ENCODE assay signal across 19 mouse cellular contexts in the genomic region with DNA sequence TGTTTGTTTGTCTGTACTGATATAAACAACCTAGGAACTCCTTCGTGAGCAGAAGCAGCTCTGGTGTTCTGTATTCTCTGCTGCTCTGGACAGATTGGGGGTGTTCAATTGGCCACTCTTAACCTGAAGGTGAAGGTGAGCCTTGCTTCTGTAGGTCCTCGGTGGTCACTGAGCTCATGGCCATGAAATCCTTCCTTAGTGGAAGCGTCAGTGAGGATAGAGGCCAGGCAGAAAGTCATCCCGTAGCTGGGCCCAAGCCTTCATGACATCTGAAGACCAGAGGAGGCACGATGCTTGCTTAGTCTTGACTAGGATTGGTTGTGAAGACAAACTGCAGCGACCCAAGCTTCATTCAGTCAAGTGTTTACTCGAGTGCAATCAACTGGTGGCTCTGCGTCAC. TPM values are rescaled to one million over a fixed set of nuclear protein-coding genes. Genes with fewer than 3 reads are reported as not detected.
DNase-seq lines count a peak whose midpoint lies in the region; ATAC-seq lines count a peak whose summit lies in the region.
"Had no signal": no experiment of that assay in that cellular context is flagged by ENCODE, and none has a peak within 500 bp of the region (broad histone marks: within the 10 kb centered on the region; RNA-seq: fewer than 3 reads in every experiment).

No protein-coding gene starts in this region.

- no peaks in the 10 kb centered on the region for H3K36me3 ChIP-seq in heart, embryonic 12.5 days
- no peaks in the 10 kb centered on the region for H3K36me3 ChIP-seq in midbrain, embryonic 11.5 days (ENCODE audit: control insufficient read depth, insufficient read depth, low read length)
- H3K36me3 ChIP-seq in midbrain, embryonic 10.5 days: no peaks in the 10 kb centered on the region
- H3K36me3 ChIP-seq: G1E had no signal

- no peak overlapping the region for H3K4me3 ChIP-seq in heart, embryonic 12.5 days
- no peak overlapping the region for H3K4me3 ChIP-seq in midbrain, embryonic 11.5 days (ENCODE audit: low read depth, low read length)
- H3K4me3 ChIP-seq in midbrain, embryonic 10.5 days: no peak overlapping the region

- no peak overlapping the region for H3K4me2 ChIP-seq in heart, embryonic 12.5 days
- H3K4me2 ChIP-seq in midbrain, embryonic 11.5 days: no peak overlapping the region

- H3K9ac ChIP-seq in heart, embryonic 12.5 days: no peak overlapping the region
- H3K9ac ChIP-seq in midbrain, embryonic 11.5 days (ENCODE audit: low read length): no peak overlapping the region

- no peak overlapping the region for H3K27ac ChIP-seq in heart, embryonic 12.5 days (ENCODE audit: poor library complexity, severe bottlenecking)
- no peak overlapping the region for H3K27ac ChIP-seq in midbrain, embryonic 11.5 days (ENCODE audit: low read depth, low read length)
- no peak overlapping the region for H3K27ac ChIP-seq in midbrain, embryonic 10.5 days (replicated peaks)

- WGBS in heart, embryonic 12.5 days: 83% methylated on average over 8 of the region's 8 CpGs
- 94% methylated on average over 8 of the region's 8 CpGs for WGBS in midbrain, embryonic 11.5 days
- 94% methylated on average over 8 of the region's 8 CpGs for WGBS in midbrain, embryonic 10.5 days

- H3K4me1 ChIP-seq in heart, embryonic 12.5 days (replicated peaks): peaks cover 7% of the 10 kb centered on the region; the same call in 1 of the 2 replicates
- no peaks in the 10 kb centered on the region for H3K4me1 ChIP-seq in midbrain, embryonic 11.5 days (ENCODE audit: control insufficient read depth, insufficient read depth, low read length)
- H3K4me1 ChIP-seq in midbrain, embryonic 10.5 days: peaks cover 11% of the 10 kb centered on the region; the same call in 1 of the 2 replicates

- H3K27me3 ChIP-seq in heart, embryonic 12.5 days (replicated peaks): no peaks in the 10 kb centered on the region
- H3K27me3 ChIP-seq in midbrain, embryonic 11.5 days (ENCODE audit: control insufficient read depth, insufficient read depth, low read length): no peaks in the 10 kb centered on the region
- H3K27me3 ChIP-seq in midbrain, embryonic 10.5 days (ENCODE audit: low read depth, poor library complexity, severe bottlenecking): no peaks in the 10 kb centered on the region
- H3K27me3 ChIP-seq: CH12.LX, Patski had no signal

- no peaks in the 10 kb centered on the region for H3K9me3 ChIP-seq in heart, embryonic 12.5 days (replicated peaks)
- H3K9me3 ChIP-seq in midbrain, embryonic 11.5 days (ENCODE audit: control insufficient read depth, low read length): no peaks in the 10 kb centered on the region
- H3K9me3 ChIP-seq in midbrain, embryonic 10.5 days (replicated peaks): no peaks in the 10 kb centered on the region

- ATAC-seq in heart, embryonic 12.5 days (ENCODE audit: insufficient number of reproducible peaks, low FRiP score): no peak
- ATAC-seq in midbrain, embryonic 11.5 days (ENCODE audit: low FRiP score): no peak
- ATAC-seq: activated CD4-positive, CD25-positive, alpha-beta regulatory T cell, adult 4 months; CD4-positive, CD25-positive, alpha-beta regulatory T cell, adult 4 months; Patski had no signal

- DNase-seq in heart, adult 11 months: peak; percentile 61
- peak; percentile 61 for DNase-seq in midbrain, embryonic 11.5 days (ENCODE audit: low spot score, missing footprints)
- no peak for DNase-seq in midbrain, embryonic 10.5 days (ENCODE audit: low spot score)
- DNase-seq: adrenal gland, adult 2 months; adrenal gland, adult 8-10 months; adrenal gland, postnatal 10 days; adrenal gland, postnatal 14 days; adrenal gland, postnatal 25 days; adrenal gland, postnatal 36 days; B cell, adult 2 months; cerebellum, adult 11 months; cerebellum, adult 11-12 months; cerebellum, adult 18-20 months had no signal

RNA-seq across cellular contexts. Expression of a gene that starts 35.9 kb away (rescaled TPM):
- polyA plus RNA-seq in heart, embryonic 12.5 days (2016; fragmentation: Nextera tagmentation; extraction: Ambion mirVana): 21.3 and 23.3 TPM in 2 replicates
- polyA plus RNA-seq in midbrain, embryonic 11.5 days (2014; fragmentation: Nextera tagmentation; extraction: Ambion mirVana): 22.9 and 23.2 TPM in 2 replicates
- polyA plus RNA-seq in midbrain, embryonic 10.5 days (2016; fragmentation: Nextera tagmentation; extraction: Ambion mirVana): 28.9 and 44.4 TPM in 2 replicates
- polyA plus RNA-seq: G1E had no signal
